Mouse (Mus musculus) myocyte (in vitro differentiated cells): ENCODE data around the gene Cdhr3. TPM values are rescaled to one million over a fixed set of nuclear protein-coding genes. Genes with fewer than 3 reads are reported as not detected.

Experiments
- H3K27me3 ChIP-seq: one replicate; pipeline ENCODE4 v1.6.1; 2011; ENCODE audit not compliant: control insufficient read depth, insufficient read depth, insufficient read length
- H3K36me3 ChIP-seq: one replicate; pipeline ENCODE4 v1.6.1; 2011; ENCODE audit not compliant: control insufficient read depth, insufficient read depth
- H3K4me2 ChIP-seq: one replicate; pipeline ENCODE4 v1.6.1; 2011; ENCODE audit warnings: low read depth, control low read depth
- H3K4me3 ChIP-seq: one replicate; pipeline ENCODE4 v1.5.1; 2011; ENCODE audit warnings: mild to moderate bottlenecking, control low read depth, moderate library complexity
- H3K79me2 ChIP-seq: one replicate; pipeline ENCODE4 v1.6.1; 2011; ENCODE audit not compliant: control insufficient read depth, insufficient read depth
- H3ac ChIP-seq: one replicate; pipeline ENCODE4 v1.6.1; 2011; ENCODE audit not compliant: control insufficient read depth, insufficient read length
- CEBPB ChIP-seq: IDR thresholded peaks from 2 replicates; pipeline ENCODE4 v1.6.1; 2011; ENCODE audit warnings: mild to moderate bottlenecking, moderate library complexity; ENCODE audit not compliant: poor library complexity, insufficient read depth, severe bottlenecking
- E2F4 ChIP-seq: IDR thresholded peaks from one replicate; pipeline ENCODE4 v1.6.1; 2011; ENCODE audit warnings: mild to moderate bottlenecking, control low read depth, moderate library complexity; ENCODE audit not compliant: insufficient read depth
- MAX ChIP-seq: IDR thresholded peaks from one replicate; pipeline ENCODE4 v1.6.1; 2011; ENCODE audit warnings: low read depth, mild to moderate bottlenecking, control low read depth
- MYOD1 ChIP-seq, 3 experiments: IDR thresholded peaks; one replicate each; pipeline ENCODE4 v1.6.1; 2011; ENCODE audit warnings: control low read depth in 2 of 3, low read depth in 2 of 3, mild to moderate bottlenecking in 2 of 3, moderate library complexity in 1 of 3; ENCODE audit not compliant: insufficient read length in 2 of 3, control insufficient read depth in 1 of 3
- MYOG ChIP-seq, 3 experiments: IDR thresholded peaks; one replicate each; pipeline ENCODE4 v1.6.1; 2011; ENCODE audit warnings: control low read depth in 2 of 3, low read depth in 2 of 3, mild to moderate bottlenecking in 2 of 3; ENCODE audit not compliant: insufficient read length in 2 of 3, control insufficient read depth in 1 of 3, insufficient read depth in 1 of 3
- POLR2A ChIP-seq: IDR thresholded peaks from one replicate; pipeline ENCODE4 v1.6.1; 2011; ENCODE audit warnings: low read depth, mild to moderate bottlenecking, control low read depth, moderate library complexity; ENCODE audit not compliant: insufficient read length
- POLR2AphosphoS2 ChIP-seq: IDR thresholded peaks from one replicate; pipeline ENCODE4 v1.6.1; 2011; ENCODE audit warnings: low read depth, control low read depth; ENCODE audit not compliant: insufficient read length
- REST ChIP-seq: IDR thresholded peaks from one replicate; pipeline ENCODE4 v1.6.1; 2011; ENCODE audit warnings: mild to moderate bottlenecking, control low read depth, moderate library complexity; ENCODE audit not compliant: insufficient read depth, insufficient read length
- SRF ChIP-seq: IDR thresholded peaks from one replicate; pipeline ENCODE4 v1.6.1; 2011; ENCODE audit warnings: low read depth; ENCODE audit not compliant: control insufficient read depth, insufficient read length
- TCF12 ChIP-seq: IDR thresholded peaks from one replicate; pipeline ENCODE4 v1.6.1; 2011; ENCODE audit warnings: mild to moderate bottlenecking, control low read depth; ENCODE audit not compliant: poor library complexity, insufficient read depth, severe bottlenecking
- TCF3 ChIP-seq: IDR thresholded peaks from one replicate; pipeline ENCODE4 v1.6.1; 2011; ENCODE audit warnings: low read depth, control low read depth; ENCODE audit not compliant: insufficient read length
- USF1 ChIP-seq: IDR thresholded peaks from one replicate; pipeline ENCODE4 v1.6.1; 2011; ENCODE audit warnings: low read depth, mild to moderate bottlenecking, control low read depth, moderate library complexity
- polyA plus RNA-seq: library from polyadenylated mRNA; unstranded; fragments of >200 nt; fragmentation: generic; extraction: Trizol; gene quantifications from one replicate; pipeline ENCODE4 v1.2.1, GENCODE M21; 2012; ENCODE audit warnings: missing spikeins

Cdhr3 gene
- polyA plus RNA-seq, 1 experiment, result 0.04 TPM

DNA sequence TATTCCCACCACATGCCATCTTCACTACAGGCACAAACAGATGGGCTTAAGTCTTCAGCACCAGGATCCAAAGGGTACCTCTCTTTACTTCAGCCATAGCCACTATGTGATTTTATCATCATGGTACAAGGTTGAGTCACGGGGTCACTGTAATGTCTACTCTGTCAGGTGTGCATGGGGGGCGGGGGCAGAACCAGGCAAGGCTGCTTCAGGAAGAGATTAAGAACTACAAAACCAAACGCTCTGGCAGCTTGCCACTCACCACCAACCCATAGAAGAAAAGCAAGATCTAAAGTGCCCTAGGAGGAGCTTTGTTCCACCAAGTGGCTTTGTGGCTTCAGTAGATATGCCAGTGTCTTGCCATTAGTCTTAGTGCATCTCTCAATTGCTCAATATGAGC, 44.3 kb downstream of the Cdhr3 start:
- no peak for TF ChIP-seq E2F4
- no peak for TF ChIP-seq CEBPB
- TF ChIP-seq SRF, result no peak
- no peak for TF ChIP-seq REST
- no peak for TF ChIP-seq POLR2AphosphoS2
- no peak for TF ChIP-seq USF1
- no peak for TF ChIP-seq POLR2A
- TF ChIP-seq MYOG (IDR thresholded peaks at IDR 0.05; ENCODE audit: control insufficient read depth in 1 of 3, insufficient read depth in 1 of 3, insufficient read length in 2 of 3, low read depth in 2 of 3), result no peak
- TF ChIP-seq TCF3, result no peak
- TF ChIP-seq MYOD1 (IDR thresholded peaks at IDR 0.05; ENCODE audit: control insufficient read depth in 1 of 3, insufficient read length in 2 of 3, low read depth in 2 of 3), result no peak
- no peak for TF ChIP-seq MAX
- TF ChIP-seq TCF12, result no peak
- H3K36me3 ChIP-seq, result no peaks in the 10 kb centered on the region
- no peak overlapping the region for H3ac ChIP-seq
- H3K4me2 ChIP-seq, result no peak overlapping the region
- no peaks in the 10 kb centered on the region for H3K27me3 ChIP-seq
- no peaks in the 10 kb centered on the region for H3K79me2 ChIP-seq
- H3K4me3 ChIP-seq, result no peak overlapping the region

DNA sequence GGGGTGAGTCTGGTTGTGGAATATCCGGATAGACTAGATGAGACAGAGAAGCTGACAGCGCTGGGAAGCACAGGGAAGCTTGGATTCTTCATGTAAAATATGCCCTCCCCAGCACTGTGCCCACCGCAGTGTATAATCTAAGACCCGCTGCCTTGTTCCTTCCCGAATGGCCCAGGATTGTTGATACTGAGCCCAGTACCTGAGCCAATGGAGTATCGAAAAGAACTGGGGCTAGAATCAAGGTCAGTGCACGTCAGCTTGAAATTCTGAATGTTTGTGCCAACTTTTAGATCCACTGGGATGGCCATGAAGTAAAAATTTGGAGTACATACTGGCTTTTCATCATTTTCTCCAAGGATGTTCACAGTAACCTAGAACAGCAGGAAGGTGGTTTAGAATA, 46.2 kb downstream of the Cdhr3 start:
- TF ChIP-seq REST (no peak), USF1 (no peak), POLR2A (no peak), SRF (no peak), MYOD1 (IDR thresholded peaks at IDR 0.05; ENCODE audit: control insufficient read depth in 1 of 3, insufficient read length in 2 of 3, low read depth in 2 of 3) (no peak), TCF12 (no peak), POLR2AphosphoS2 (no peak), CEBPB (no peak), TCF3 (no peak), MAX (no peak), MYOG (IDR thresholded peaks at IDR 0.05; ENCODE audit: control insufficient read depth in 1 of 3, insufficient read depth in 1 of 3, insufficient read length in 2 of 3, low read depth in 2 of 3) (no peak), E2F4 (no peak)
- Histone ChIP-seq H3K4me3 (no peak overlapping the region), H3ac (no peak overlapping the region), H3K79me2 (no peaks in the 10 kb centered on the region), H3K4me2 (no peak overlapping the region), H3K36me3 (no peaks in the 10 kb centered on the region), H3K27me3 (no peaks in the 10 kb centered on the region)

DNA sequence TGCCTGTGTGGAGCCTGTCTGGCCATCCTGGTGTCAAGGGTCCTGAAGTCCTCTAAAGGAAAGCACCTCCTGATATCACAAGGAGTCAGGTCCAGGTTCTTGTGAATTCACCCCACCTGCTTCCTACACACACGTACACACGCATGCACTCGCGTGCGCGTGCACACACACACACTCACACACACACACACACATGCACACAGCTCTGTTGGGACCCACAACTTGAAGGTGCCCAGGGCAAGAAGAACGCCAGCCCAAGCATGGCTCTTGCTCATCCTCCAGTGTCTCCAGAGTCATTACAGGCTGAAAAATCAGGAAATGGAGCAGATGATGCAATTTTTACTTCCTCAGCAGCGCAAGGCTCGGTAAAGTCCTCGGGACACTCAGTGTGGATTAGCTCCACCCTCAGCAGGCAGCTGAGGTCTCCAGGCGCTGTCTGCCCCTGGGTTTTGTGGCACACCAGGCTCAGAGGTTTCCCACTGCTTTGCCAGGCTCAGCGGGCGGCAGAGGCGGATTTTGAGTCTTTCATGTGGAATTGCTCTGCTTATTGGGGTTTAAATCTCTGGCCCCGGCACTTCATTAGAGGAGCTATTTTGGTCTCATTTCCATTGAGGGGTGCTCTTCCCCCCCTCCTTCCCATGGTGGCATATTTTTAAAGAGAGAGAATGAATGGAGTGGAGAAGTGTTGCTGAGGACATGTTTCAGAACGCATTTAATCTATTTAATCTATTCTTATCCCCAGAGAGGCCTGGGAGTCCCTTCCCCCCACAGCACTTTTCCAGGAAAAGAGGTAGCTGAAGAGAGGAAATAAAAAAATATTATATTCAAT, 46.9 kb downstream of the Cdhr3 start:
- no peak overlapping the region for H3K4me3 ChIP-seq
- no peaks in the 10 kb centered on the region for H3K79me2 ChIP-seq
- H3ac ChIP-seq, result no peak overlapping the region
- no peaks in the 10 kb centered on the region for H3K36me3 ChIP-seq
- peak overlapping the region; percentile 32 for H3K4me2 ChIP-seq
- H3K27me3 ChIP-seq, result no peaks in the 10 kb centered on the region
- TF ChIP-seq POLR2AphosphoS2, result no peak
- TF ChIP-seq CEBPB, result peak; percentile 66; the same call in 1 of the 2 replicates

DNA sequence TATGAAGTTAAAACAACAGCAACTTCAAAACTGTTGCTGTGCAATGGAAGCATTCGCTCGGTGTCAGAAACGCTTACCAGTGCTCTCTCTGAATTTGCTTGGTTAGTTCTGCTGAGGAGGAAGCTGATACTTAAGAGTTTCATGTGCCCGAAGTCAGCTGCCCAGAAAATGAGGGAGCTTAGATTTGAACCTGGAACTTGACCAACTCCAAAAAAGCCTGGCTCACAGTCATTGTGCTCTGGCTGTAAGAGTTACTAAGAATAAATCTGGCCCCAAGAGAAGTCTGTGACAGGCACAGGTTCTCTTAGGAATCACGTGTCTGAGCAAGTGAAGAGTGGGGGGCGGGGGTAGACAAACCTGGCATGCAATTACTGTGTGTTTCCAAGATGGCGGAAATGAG, 51.2 kb downstream of the Cdhr3 start:
- Histone ChIP-seq H3K4me3 (no peak overlapping the region), H3K4me2 (peak overlapping the region; percentile 2), H3K27me3 (no peaks in the 10 kb centered on the region), H3K36me3 (no peaks in the 10 kb centered on the region), H3ac (no peak overlapping the region), H3K79me2 (no peaks in the 10 kb centered on the region)
- TF ChIP-seq TCF12, result no peak
- TF ChIP-seq CEBPB, result no peak
- no peak for TF ChIP-seq USF1
- TF ChIP-seq POLR2AphosphoS2, result no peak
- no peak for TF ChIP-seq MAX
- no peak for TF ChIP-seq REST
- no peak for TF ChIP-seq TCF3
- TF ChIP-seq SRF, result no peak
- no peak for TF ChIP-seq MYOG (IDR thresholded peaks at IDR 0.05; ENCODE audit: control insufficient read depth in 1 of 3, insufficient read depth in 1 of 3, insufficient read length in 2 of 3, low read depth in 2 of 3)
- no peak for TF ChIP-seq MYOD1 (IDR thresholded peaks at IDR 0.05; ENCODE audit: control insufficient read depth in 1 of 3, insufficient read length in 2 of 3, low read depth in 2 of 3)
- no peak for TF ChIP-seq POLR2A
- TF ChIP-seq E2F4, result no peak

DNA sequence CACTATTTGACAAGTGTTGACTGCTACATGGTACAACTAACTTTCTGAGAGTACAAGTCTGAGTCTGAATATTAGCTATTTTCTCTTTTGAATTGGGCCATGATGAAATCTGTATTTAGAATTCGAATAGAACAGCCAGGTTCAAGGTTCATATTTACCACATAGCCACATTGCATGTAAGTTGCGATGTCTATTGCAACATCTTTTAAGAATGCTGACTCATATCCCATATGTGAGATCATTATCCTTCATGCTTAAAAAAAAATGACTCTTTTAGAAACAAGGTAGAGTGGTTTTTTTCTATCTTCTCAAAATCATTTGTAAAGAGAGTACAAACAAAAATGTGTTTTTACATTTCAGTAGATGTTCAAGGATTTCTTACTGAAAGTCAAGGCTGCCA, 51.9 kb downstream of the Cdhr3 start:
- Histone ChIP-seq H3K79me2 (no peaks in the 10 kb centered on the region), H3K4me2 (peak overlapping the region; percentile 2), H3K27me3 (no peaks in the 10 kb centered on the region), H3ac (no peak overlapping the region), H3K36me3 (no peaks in the 10 kb centered on the region), H3K4me3 (no peak overlapping the region)
- TF ChIP-seq CEBPB (peak; percentile 99), MAX (no peak), E2F4 (no peak), POLR2A (no peak), USF1 (no peak), SRF (no peak), TCF12 (no peak), POLR2AphosphoS2 (no peak)
